Mouse (Mus musculus) intestine, embryonic 16.5 days (tissue): ENCODE results near the gene Rdh5. TPM values are rescaled to one million over a fixed set of nuclear protein-coding genes. Genes with fewer than 3 reads are reported as not detected.

Experiments used
- ATAC-seq: fragments of 200-750 bp; cut with Nextera tagmentation; 2 replicates; pipeline ENCODE4 v1.8.0; 2017; ENCODE audit warnings: moderate TSS enrichment, moderate library complexity
- H3K27ac ChIP-seq: fragments of 300-500 bp; sonication (generic); 2 replicates; pipeline ENCODE4 v1.5.1; 2014; ENCODE audit warnings: mild to moderate bottlenecking, low read length
- H3K27me3 ChIP-seq: fragments of 300-500 bp; sonication (generic); replicated peaks from 2 replicates; pipeline ENCODE4 v1.6.1; 2014; ENCODE audit warnings: low read length, control low read depth, mixed read lengths; ENCODE audit not compliant: control insufficient read depth, insufficient read depth
- H3K36me3 ChIP-seq: fragments of 300-500 bp; sonication (generic); 2 replicates; pipeline ENCODE4 v1.6.1; 2014; ENCODE audit warnings: low read length, control low read depth; ENCODE audit not compliant: control insufficient read depth, insufficient read depth
- H3K4me1 ChIP-seq: fragments of 300-500 bp; sonication (generic); 2 replicates; pipeline ENCODE4 v1.6.1; 2014; ENCODE audit warnings: low read length, control low read depth, mixed read lengths; ENCODE audit not compliant: control insufficient read depth, insufficient read depth
- H3K4me2 ChIP-seq: fragments of 300-500 bp; sonication (generic); 2 replicates; pipeline ENCODE4 v1.6.1; 2014; ENCODE audit warnings: low read depth, low read length, control low read depth
- H3K4me3 ChIP-seq: fragments of 300-500 bp; sonication (generic); 2 replicates; pipeline ENCODE4 v1.5.1; 2014; ENCODE audit warnings: mild to moderate bottlenecking, low read length
- H3K9ac ChIP-seq: fragments of 300-500 bp; sonication (generic); 2 replicates; pipeline ENCODE4 v1.6.1; 2014; ENCODE audit warnings: low read depth, low read length
- H3K9me3 ChIP-seq: fragments of 300-500 bp; sonication (generic); 2 replicates; pipeline ENCODE4 v1.6.1; 2016; ENCODE audit warnings: low read length, control low read depth; ENCODE audit not compliant: control insufficient read depth
- WGBS: fragments of 180-500 bp; shearing (Covaris S2); extraction: QIAGEN DNeasy Blood & Tissue Kit; methylation state at CpG from one replicate; pipeline ENCODE4 v1.1.7; 2014; 5-methylcytosine and 5-hydroxymethylcytosine counted together
- polyA plus RNA-seq: library from polyadenylated mRNA; unstranded; fragments of >200 nt; fragmentation: Nextera tagmentation; extraction: Ambion mirVana; gene quantifications from 2 replicates; pipeline ENCODE4 v1.2.1, GENCODE M21; 2015

Rdh5 gene
- polyA plus RNA-seq, 1 experiment from 2014 or later, result 18.6 TPM

GRCm38 (mm10) chr10:128947496-128947895, 24.8 kb upstream of the Rdh5 start:
- no peaks in the 10 kb centered on the region for H3K9me3 ChIP-seq
- H3K9ac ChIP-seq, result no peak overlapping the region
- no peak overlapping the region for H3K4me3 ChIP-seq
- no peak overlapping the region for H3K27ac ChIP-seq
- 88% methylated on average over 4 of the region's 4 CpGs for WGBS
- no peak overlapping the region for H3K4me2 ChIP-seq
- H3K36me3 ChIP-seq, result no peaks in the 10 kb centered on the region
- H3K27me3 ChIP-seq, result no peaks in the 10 kb centered on the region
- H3K4me1 ChIP-seq, result no peaks in the 10 kb centered on the region
- no peak for ATAC-seq

GRCm38 (mm10) chr10:128945675-128946074, 23.0 kb upstream of the Rdh5 start:
- ATAC-seq, result peak; percentile 47; the same call in 1 of the 2 replicates
- no peak overlapping the region for H3K27ac ChIP-seq
- no peak overlapping the region for H3K4me2 ChIP-seq
- no peak overlapping the region for H3K4me3 ChIP-seq
- H3K9ac ChIP-seq, result no peak overlapping the region
- WGBS, result 24% methylated on average over 3 of the region's 3 CpGs
- H3K9me3 ChIP-seq, result no peaks in the 10 kb centered on the region
- no peaks in the 10 kb centered on the region for H3K27me3 ChIP-seq
- no peaks in the 10 kb centered on the region for H3K4me1 ChIP-seq
- H3K36me3 ChIP-seq, result no peaks in the 10 kb centered on the region

- H3K9ac ChIP-seq, result no peak overlapping the region
- no peak overlapping the region for H3K4me2 ChIP-seq
- H3K4me1 ChIP-seq, result no peaks in the 10 kb centered on the region
- no peak overlapping the region for H3K27ac ChIP-seq
- WGBS, result 77% methylated on average over 10 of the region's 10 CpGs
- no peak for ATAC-seq
- no peaks in the 10 kb centered on the region for H3K36me3 ChIP-seq
- H3K9me3 ChIP-seq, result no peaks in the 10 kb centered on the region
- H3K27me3 ChIP-seq, result peaks cover 7% of the 10 kb centered on the region
- no peak overlapping the region for H3K4me3 ChIP-seq
Observed at GRCm38 (mm10) chr10:128940475-128941061, 17.9 kb upstream of the Rdh5 start.

- peaks cover 23% of the 10 kb centered on the region for H3K27me3 ChIP-seq
- no peak overlapping the region for H3K4me3 ChIP-seq
- no peak overlapping the region for H3K9ac ChIP-seq
- H3K4me1 ChIP-seq, result peaks cover 4% of the 10 kb centered on the region
- no peaks in the 10 kb centered on the region for H3K9me3 ChIP-seq
- WGBS, result 53% methylated on average over 5 of the region's 5 CpGs
- peak; percentile 68 for ATAC-seq
- no peak overlapping the region for H3K27ac ChIP-seq
- no peak overlapping the region for H3K4me2 ChIP-seq
- H3K36me3 ChIP-seq, result no peaks in the 10 kb centered on the region
Observed at GRCm38 (mm10) chr10:128938974-128939373, 16.3 kb upstream of the Rdh5 start.

- no peak overlapping the region for H3K9ac ChIP-seq
- WGBS, result 79% methylated on average over 9 of the region's 9 CpGs
- no peak for ATAC-seq
- no peak overlapping the region for H3K27ac ChIP-seq
- H3K9me3 ChIP-seq, result no peaks in the 10 kb centered on the region
- peaks cover 27% of the 10 kb centered on the region for H3K27me3 ChIP-seq
- no peak overlapping the region for H3K4me2 ChIP-seq
- H3K4me1 ChIP-seq, result peaks cover 6% of the 10 kb centered on the region
- no peak overlapping the region for H3K4me3 ChIP-seq
- no peaks in the 10 kb centered on the region for H3K36me3 ChIP-seq
Observed at GRCm38 (mm10) chr10:128938457-128938856, 15.8 kb upstream of the Rdh5 start.

- 74% methylated on average over 12 of the region's 12 CpGs for WGBS
- H3K9ac ChIP-seq, result no peak overlapping the region
- no peaks in the 10 kb centered on the region for H3K9me3 ChIP-seq
- no peak for ATAC-seq
- H3K4me2 ChIP-seq, result no peak overlapping the region
- peaks cover 6% of the 10 kb centered on the region for H3K4me1 ChIP-seq
- no peak overlapping the region for H3K27ac ChIP-seq
- H3K4me3 ChIP-seq, result no peak overlapping the region
- H3K27me3 ChIP-seq, result peaks cover 29% of the 10 kb centered on the region
- H3K36me3 ChIP-seq, result no peaks in the 10 kb centered on the region
Observed at GRCm38 (mm10) chr10:128937756-128938390, 15.2 kb upstream of the Rdh5 start.

GRCm38 (mm10) chr10:128935826-128936440, 13.2 kb upstream of the Rdh5 start:
- Histone ChIP-seq H3K27ac (no peak overlapping the region), H3K36me3 (no peaks in the 10 kb centered on the region), H3K4me1 (peaks cover 6% of the 10 kb centered on the region), H3K9ac (no peak overlapping the region), H3K27me3 (peaks cover 43% of the 10 kb centered on the region), H3K4me2 (no peak overlapping the region), H3K4me3 (no peak overlapping the region), H3K9me3 (no peaks in the 10 kb centered on the region)
- 76% methylated on average over 8 of the region's 8 CpGs for WGBS
- no peak for ATAC-seq

GRCm38 (mm10) chr10:128934997-128935787, 12.5 kb upstream of the Rdh5 start:
- no peak overlapping the region for H3K4me3 ChIP-seq
- no peak for ATAC-seq
- 68% methylated on average over 7 of the region's 7 CpGs for WGBS

More at GRCm38 (mm10) chr10:128934997-128935787, 12.5 kb upstream of the Rdh5 start:
- Histone ChIP-seq H3K4me2 (no peak overlapping the region), H3K9ac (no peak overlapping the region), H3K9me3 (no peaks in the 10 kb centered on the region), H3K36me3 (no peaks in the 10 kb centered on the region), H3K4me1 (peaks cover 6% of the 10 kb centered on the region), H3K27me3 (peaks cover 43% of the 10 kb centered on the region), H3K27ac (no peak overlapping the region)
